Mouse (Mus musculus): ENCODE measurements around the gene Cox7a1.

- no peak for TF ChIP-seq GATA1 (IDR thresholded peaks at IDR 0.05; ENCODE audit: borderline replicate concordance, low read length)
- no peak for TF ChIP-seq FLI1 (IDR thresholded peaks at IDR 0.05; ENCODE audit: low read length)
Observed at GRCm38 (mm10) chr7:30213881-30214280, 29.9 kb downstream of the Cox7a1 start.

Measured in megakaryocyte, embryonic 14.5 days (primary cell).